Mouse (Mus musculus): ENCODE data around the gene Sema5b. TPM values are rescaled to one million over a fixed set of nuclear protein-coding genes. Genes with fewer than 3 reads are reported as not detected.
A peak's percentile ranks its signal among the peaks of the same experiment; 100 is the strongest.

The Sema5b gene
- total and polyA plus RNA-seq, 2 experiments from 2014 or later: 11.4 to 46.5 TPM

DNA sequence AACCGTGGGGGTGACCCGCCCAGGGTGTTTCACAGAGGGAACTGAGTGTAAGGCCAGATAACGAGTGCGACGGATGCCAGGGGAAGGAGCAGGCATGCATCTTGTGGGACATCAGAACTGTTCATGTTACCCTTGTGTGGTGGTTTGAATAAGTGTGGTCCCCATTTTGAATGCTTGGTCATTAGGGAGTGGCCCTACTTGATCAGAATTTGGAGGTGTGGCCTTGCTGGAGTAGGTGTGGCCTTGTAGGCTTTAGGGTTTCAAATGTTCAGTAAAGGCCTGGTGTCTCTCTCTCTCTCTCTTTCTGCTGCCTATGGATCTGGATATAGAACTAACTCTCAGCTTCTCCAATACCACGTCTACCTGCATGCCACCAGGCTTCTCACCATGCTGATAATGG, 60.5 kb downstream of the Sema5b start:
- H3K27me3 ChIP-seq (ENCODE audit: insufficient read depth, low read length): no peaks in the 10 kb centered on the region
- no peak for DNase-seq (ENCODE audit: low spot score)
- H3K9me3 ChIP-seq (ENCODE audit: low read length): no peaks in the 10 kb centered on the region
- H3K27ac ChIP-seq (ENCODE audit: low read depth, low read length): no peak overlapping the region
- TF ChIP-seq CTCF (IDR thresholded peaks at IDR 0.05): no peak
- H3K4me1 ChIP-seq (ENCODE audit: insufficient read depth, low read length): 0 out of 2 replicates have a peak, but pooled peaks cover 3% of the 10 kb centered on the region
- H3K9ac ChIP-seq (replicated peaks; ENCODE audit: low read length, poor library complexity, severe bottlenecking): no peak overlapping the region
- H3K4me2 ChIP-seq (ENCODE audit: low read depth, low read length, poor library complexity, severe bottlenecking): no peak overlapping the region
- WGBS: 90% methylated on average over 6 of the region's 6 CpGs
- H3K4me3 ChIP-seq (ENCODE audit: low read depth, low read length): no peak overlapping the region
- H3K36me3 ChIP-seq (ENCODE audit: insufficient read depth, low read length): no peaks in the 10 kb centered on the region
- ATAC-seq (ENCODE audit: low FRiP score): no peak

DNA sequence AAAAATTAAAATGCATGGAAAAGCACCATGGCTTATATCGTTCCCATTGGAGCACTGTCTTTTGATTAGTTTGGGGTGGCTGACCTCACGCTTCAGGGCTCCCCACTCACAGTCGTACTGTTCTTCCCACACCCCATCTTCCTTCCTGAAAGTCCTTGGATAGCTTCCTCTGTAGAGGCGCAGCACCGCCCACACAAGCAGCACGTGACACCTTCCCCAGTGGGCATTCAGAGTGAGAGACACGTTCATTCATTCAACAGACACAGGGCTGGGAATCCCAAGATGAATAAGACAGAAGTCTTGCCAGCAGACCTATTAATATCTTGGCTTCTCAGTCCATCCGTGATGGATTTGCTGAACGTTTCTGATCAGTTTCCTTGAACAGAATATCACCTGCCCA, 61.6 kb downstream of the Sema5b start:
- 0 out of 2 replicates have a peak, but pooled peaks cover 3% of the 10 kb centered on the region for H3K4me1 ChIP-seq (ENCODE audit: insufficient read depth, low read length)
- no peak overlapping the region for H3K9ac ChIP-seq (replicated peaks; ENCODE audit: low read length, poor library complexity, severe bottlenecking)
- no peak overlapping the region for H3K4me2 ChIP-seq (ENCODE audit: low read depth, low read length, poor library complexity, severe bottlenecking)
- no peak overlapping the region for H3K4me3 ChIP-seq (ENCODE audit: low read depth, low read length)
- 51% methylated on average over 9 of the region's 9 CpGs for WGBS
- no peaks in the 10 kb centered on the region for H3K36me3 ChIP-seq (ENCODE audit: insufficient read depth, low read length)
- DNase-seq (ENCODE audit: low spot score) (no peak), ATAC-seq (ENCODE audit: low FRiP score) (no peak)
- no peaks in the 10 kb centered on the region for H3K9me3 ChIP-seq (ENCODE audit: low read length)
- no peak for TF ChIP-seq CTCF (IDR thresholded peaks at IDR 0.05)
- H3K27ac ChIP-seq (ENCODE audit: low read depth, low read length): no peak overlapping the region
- no peaks in the 10 kb centered on the region for H3K27me3 ChIP-seq (ENCODE audit: insufficient read depth, low read length)

DNA sequence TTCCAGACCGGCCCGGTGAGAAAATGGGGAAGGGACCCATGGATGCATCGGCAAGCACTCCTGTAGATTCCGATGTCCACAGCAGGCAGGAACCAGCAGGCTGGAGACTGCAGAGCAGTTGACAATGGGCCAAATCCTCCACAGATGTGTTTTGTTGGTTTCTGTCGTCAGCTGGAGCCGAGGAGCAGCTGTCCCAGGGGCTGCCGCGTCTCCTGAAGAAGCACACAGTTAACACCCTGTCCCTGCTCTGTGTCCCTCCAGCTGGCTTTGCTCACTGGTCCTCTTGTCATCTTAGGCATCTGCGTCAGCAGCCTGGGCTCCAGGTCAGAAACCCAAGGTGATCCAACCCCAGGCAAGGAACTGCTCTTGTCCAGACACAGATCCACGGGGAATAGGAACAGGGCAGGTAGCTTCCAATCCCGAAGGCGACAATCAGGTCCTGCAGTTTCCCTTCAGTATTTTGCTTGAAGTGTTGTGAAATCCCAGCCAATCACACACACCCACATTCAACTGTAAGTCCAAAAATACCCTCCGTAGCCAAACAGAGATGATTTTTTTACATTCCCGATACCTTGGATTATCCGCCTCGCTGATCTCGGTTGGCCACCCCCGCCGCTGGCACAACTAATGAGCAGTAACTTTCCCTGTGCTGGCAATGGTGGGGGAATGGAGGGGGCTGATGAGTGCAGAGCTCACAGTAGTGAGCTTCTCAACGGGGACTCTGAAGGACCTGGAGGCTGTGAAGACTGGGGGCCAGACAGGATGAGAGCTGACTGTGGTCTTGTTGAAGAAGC, 63.0 kb downstream of the Sema5b start:
- no peak overlapping the region for H3K27ac ChIP-seq (ENCODE audit: low read depth, low read length)
- no peaks in the 10 kb centered on the region for H3K27me3 ChIP-seq (ENCODE audit: insufficient read depth, low read length)
- DNase-seq (ENCODE audit: low spot score) (peak; percentile 58), ATAC-seq (ENCODE audit: low FRiP score) (no peak; the same call in 1 of the 2 replicates)
- H3K9me3 ChIP-seq (ENCODE audit: low read length): no peaks in the 10 kb centered on the region
- no peak for TF ChIP-seq CTCF (IDR thresholded peaks at IDR 0.05)
- H3K36me3 ChIP-seq (ENCODE audit: insufficient read depth, low read length): no peaks in the 10 kb centered on the region
- H3K4me1 ChIP-seq (ENCODE audit: insufficient read depth, low read length): 0 out of 2 replicates have a peak, but pooled peaks cover 3% of the 10 kb centered on the region
- no peak overlapping the region for H3K9ac ChIP-seq (replicated peaks; ENCODE audit: low read length, poor library complexity, severe bottlenecking)
- no peak overlapping the region for H3K4me3 ChIP-seq (ENCODE audit: low read depth, low read length)
- 40% methylated on average over 20 of the region's 20 CpGs for WGBS
- no peak overlapping the region for H3K4me2 ChIP-seq (ENCODE audit: low read depth, low read length, poor library complexity, severe bottlenecking)

DNA sequence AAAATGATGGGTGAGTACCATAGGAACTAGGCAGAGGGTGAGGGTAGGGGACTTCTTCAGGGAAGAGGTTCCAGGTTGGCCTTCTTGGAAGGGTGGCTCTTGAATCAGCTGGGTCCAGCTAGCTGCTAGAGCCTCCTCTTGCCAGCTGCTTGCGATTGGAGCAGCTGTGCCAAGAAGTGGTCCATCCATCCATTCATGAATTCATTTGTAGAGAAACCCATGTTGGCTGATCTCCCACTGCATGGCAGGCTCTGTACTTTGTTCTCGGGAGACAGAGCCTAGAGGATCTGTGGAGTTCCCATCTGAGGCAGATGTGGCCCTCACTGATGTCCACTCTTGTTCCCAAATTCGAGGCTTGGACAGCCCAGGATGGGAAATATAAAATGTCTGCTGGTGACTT, 66.3 kb downstream of the Sema5b start:
- DNase-seq (ENCODE audit: low spot score): peak; percentile 75

DNA sequence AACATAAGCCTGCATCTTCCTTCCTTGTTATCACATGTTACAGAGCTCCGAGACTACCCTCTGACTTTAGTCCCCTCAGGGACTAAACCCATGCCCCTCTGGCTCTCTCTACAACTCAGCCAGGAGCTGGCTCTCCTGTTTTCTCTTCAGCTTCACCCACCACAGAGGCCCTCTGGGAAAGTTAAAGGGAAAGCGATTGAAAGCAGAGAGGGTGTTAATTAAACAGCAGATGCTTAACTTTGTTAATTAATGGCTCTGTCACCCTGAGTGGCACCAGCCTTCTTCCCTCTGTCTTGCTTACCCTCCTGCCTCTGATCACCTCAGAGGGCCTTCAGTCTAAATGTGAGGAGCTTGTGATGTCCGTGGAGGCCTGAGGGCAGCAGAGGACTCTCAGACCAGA, 67.3 kb downstream of the Sema5b start:
- H3K9me3 ChIP-seq (ENCODE audit: low read length): no peaks in the 10 kb centered on the region
- 56% methylated on average over 3 of the region's 3 CpGs for WGBS
- no peak for TF ChIP-seq CTCF (IDR thresholded peaks at IDR 0.05)
- no peak overlapping the region for H3K4me2 ChIP-seq (ENCODE audit: low read depth, low read length, poor library complexity, severe bottlenecking)
- peaks cover 3% of the 10 kb centered on the region; the same call in 1 of the 2 replicates for H3K4me1 ChIP-seq (ENCODE audit: insufficient read depth, low read length)
- no peaks in the 10 kb centered on the region for H3K27me3 ChIP-seq (ENCODE audit: insufficient read depth, low read length)
- no peaks in the 10 kb centered on the region for H3K36me3 ChIP-seq (ENCODE audit: insufficient read depth, low read length)
- no peak overlapping the region for H3K9ac ChIP-seq (replicated peaks; ENCODE audit: low read length, poor library complexity, severe bottlenecking)
- no peak overlapping the region for H3K4me3 ChIP-seq (ENCODE audit: low read depth, low read length)
- H3K27ac ChIP-seq (ENCODE audit: low read depth, low read length): no peak overlapping the region
- ATAC-seq (ENCODE audit: low FRiP score) (no peak), DNase-seq (ENCODE audit: low spot score) (no peak)

More for the DNA sequence above, 66.3 kb downstream of the Sema5b start:
- Histone ChIP-seq H3K4me2 (ENCODE audit: low read depth, low read length, poor library complexity, severe bottlenecking) (no peak overlapping the region), H3K36me3 (ENCODE audit: insufficient read depth, low read length) (no peaks in the 10 kb centered on the region), H3K27ac (ENCODE audit: low read depth, low read length) (no peak overlapping the region), H3K4me3 (ENCODE audit: low read depth, low read length) (no peak overlapping the region), H3K9me3 (ENCODE audit: low read length) (no peaks in the 10 kb centered on the region), H3K9ac (replicated peaks; ENCODE audit: low read length, poor library complexity, severe bottlenecking) (no peak overlapping the region), H3K4me1 (ENCODE audit: insufficient read depth, low read length) (0 out of 2 replicates have a peak, but pooled peaks cover 3% of the 10 kb centered on the region), H3K27me3 (ENCODE audit: insufficient read depth, low read length) (no peaks in the 10 kb centered on the region)
- 75% methylated on average over 3 of the region's 3 CpGs for WGBS
- TF ChIP-seq CTCF (IDR thresholded peaks at IDR 0.05): no peak
- ATAC-seq (ENCODE audit: low FRiP score): no peak

DNA sequence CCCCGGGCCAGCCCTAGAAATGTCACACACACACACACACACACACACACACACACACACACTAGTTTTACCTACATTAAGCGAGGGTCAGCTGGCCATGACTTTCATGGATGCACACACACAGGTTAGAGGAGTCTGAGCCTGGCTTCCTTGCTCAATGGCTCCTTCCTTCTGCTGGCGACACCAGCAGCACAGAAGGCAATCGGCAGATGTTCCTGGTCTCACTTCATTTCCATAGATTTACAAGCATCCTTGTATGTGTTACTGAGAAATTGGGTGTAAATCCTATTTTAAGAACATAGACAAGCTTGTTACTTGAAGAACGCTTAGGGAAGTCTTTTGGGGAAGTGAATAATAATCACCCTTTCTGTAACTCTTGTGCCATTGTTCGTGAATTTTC, 68.6 kb downstream of the Sema5b start:
- no peak for TF ChIP-seq CTCF (IDR thresholded peaks at IDR 0.05)
- H3K27ac ChIP-seq (ENCODE audit: low read depth, low read length): no peak overlapping the region
- no peaks in the 10 kb centered on the region for H3K9me3 ChIP-seq (ENCODE audit: low read length)
- DNase-seq (ENCODE audit: low spot score): no peak
- no peak overlapping the region for H3K4me2 ChIP-seq (ENCODE audit: low read depth, low read length, poor library complexity, severe bottlenecking)
- H3K27me3 ChIP-seq (ENCODE audit: insufficient read depth, low read length): no peaks in the 10 kb centered on the region
- no peak for ATAC-seq (ENCODE audit: low FRiP score)
- no peak overlapping the region for H3K4me3 ChIP-seq (ENCODE audit: low read depth, low read length)
- H3K36me3 ChIP-seq (ENCODE audit: insufficient read depth, low read length): no peaks in the 10 kb centered on the region
- peaks cover 5% of the 10 kb centered on the region; the same call in 1 of the 2 replicates for H3K4me1 ChIP-seq (ENCODE audit: insufficient read depth, low read length)
- WGBS: 57% methylated on average over 6 of the region's 6 CpGs
- H3K9ac ChIP-seq (replicated peaks; ENCODE audit: low read length, poor library complexity, severe bottlenecking): no peak overlapping the region
